Mouse (Mus musculus) v-Abl transformed pro-B cells (cell line): ENCODE data around the gene Id3.

Source experiments
- in situ Hi-C, 2 experiments: fragments of 400-800 bp; cut with MboI; formaldehyde crosslinking; loops; one replicate each; pipeline ENCODE4 v1.15.1; 2025; ENCODE audit not compliant: unreplicated experiment in 2 of 2

The Id3 gene

DNA sequence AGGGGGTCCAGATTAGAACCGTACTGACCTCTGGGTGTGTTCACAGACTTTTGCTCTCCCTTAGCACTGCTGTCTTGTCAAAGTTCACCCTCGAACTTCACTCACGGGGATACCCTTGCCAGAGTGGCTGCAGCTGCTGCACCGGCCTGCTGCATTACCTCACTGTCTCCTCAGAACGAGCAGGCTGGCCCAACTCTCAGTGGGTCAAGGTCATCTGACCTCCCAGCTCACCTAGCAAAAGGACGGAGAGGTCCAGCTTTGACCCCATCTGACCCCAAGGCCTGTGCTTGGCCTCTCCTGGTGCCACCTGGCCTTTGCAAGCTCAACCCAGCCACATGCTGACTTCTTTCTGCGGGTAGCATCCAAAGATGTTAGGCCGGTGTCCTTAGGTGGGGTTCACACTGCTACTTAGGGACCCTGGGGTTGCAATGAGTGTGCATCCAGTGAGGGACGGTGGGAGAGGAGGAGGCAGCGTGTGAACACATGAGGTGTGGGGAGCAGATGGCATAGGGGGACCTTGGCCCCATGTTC, 32.8 kb downstream of the Id3 start:
- in situ Hi-C loops, result no loop called here

DNA sequence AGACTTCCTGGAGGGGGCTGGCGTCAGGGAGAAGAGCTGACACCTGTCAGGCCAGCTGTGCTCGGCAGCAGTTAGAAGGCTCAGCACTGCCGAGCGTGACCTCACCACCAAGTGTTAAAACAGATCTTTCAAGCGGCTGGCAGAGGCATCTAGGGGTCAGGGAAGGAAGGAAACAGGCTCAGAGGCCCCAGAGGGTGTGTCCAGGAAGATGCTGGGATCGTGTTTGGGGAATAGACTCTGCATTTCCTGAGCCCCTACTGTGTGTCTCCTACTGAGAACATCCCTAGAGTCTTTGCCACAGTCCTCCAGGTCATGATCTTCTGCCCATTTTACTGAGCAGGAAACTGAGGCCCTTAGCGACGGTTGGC, 33.9 kb downstream of the Id3 start:
- in situ Hi-C loops, result no loop called here

DNA sequence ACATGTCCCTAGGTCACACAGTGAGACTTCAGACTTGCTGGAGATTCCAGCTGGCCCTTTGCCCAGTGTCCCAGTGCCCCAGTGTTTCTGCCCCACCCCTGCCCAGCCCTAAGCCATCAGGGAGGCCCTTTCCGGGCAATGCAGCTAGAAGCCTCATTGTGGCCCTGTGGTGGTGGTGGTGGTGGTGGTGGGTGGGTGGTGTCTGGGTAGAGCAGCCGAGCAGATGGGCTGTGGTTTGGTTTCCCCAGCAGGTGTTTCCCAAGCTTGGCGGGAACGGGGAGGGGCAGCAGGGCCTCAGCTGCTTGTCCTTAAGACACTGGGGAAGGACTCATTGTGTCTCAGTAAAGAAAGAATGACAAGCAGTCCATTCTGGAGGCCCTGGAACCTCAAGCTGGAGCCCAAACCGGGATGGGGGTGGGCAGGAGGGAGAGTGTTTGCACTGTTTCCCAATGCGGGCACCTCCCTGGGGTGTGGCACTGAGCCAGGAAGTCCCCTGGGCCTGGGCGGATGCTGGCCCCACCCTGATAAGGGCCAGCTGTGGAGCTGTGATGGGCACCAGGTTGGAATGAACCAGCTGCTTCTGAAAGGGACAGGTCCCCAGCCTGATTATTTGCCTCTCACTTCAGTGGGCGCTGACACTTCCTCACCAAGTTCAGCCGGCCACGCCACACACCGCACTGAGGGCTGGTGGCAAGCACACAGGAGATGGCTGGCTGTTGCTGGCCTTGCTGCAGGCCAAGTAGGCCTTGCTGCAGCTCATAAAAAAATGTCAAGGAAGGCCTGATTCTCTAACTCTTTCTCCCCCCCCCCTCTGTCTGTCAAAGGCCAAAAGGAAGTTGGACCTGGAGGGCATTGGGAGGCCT, 34.5 kb downstream of the Id3 start:
- in situ Hi-C loops, result no loop called here

GRCm38 (mm10) chr4:136178475-136178921, 35.2 kb downstream of the Id3 start:
- in situ Hi-C loops, result no loop called here

DNA sequence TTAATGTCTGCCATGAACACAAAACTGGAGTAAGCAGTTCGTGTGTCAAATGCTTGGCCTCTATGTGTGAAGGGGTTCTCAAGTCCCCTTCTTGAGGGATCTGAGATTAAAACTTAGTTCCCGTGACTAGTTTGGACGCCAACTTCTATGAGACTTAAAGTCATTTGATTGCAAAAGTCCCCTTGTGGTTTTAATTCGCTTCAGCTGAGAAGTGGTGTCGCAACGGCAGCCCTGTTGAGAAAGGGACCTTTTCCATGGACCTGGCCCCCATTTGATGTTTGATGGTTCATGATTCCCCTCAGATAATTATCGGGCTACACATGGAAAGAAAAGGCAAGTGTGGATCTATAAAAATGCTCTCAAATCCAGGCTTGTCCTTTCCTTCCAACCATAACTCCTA, 36.2 kb downstream of the Id3 start:
- in situ Hi-C loops, result no loop called here

GRCm38 (mm10) chr4:136179998-136180397, 36.7 kb downstream of the Id3 start:
- in situ Hi-C loops, result no loop called here

GRCm38 (mm10) chr4:136180408-136181330, 37.4 kb downstream of the Id3 start:
- in situ Hi-C loops, result no loop called here

DNA sequence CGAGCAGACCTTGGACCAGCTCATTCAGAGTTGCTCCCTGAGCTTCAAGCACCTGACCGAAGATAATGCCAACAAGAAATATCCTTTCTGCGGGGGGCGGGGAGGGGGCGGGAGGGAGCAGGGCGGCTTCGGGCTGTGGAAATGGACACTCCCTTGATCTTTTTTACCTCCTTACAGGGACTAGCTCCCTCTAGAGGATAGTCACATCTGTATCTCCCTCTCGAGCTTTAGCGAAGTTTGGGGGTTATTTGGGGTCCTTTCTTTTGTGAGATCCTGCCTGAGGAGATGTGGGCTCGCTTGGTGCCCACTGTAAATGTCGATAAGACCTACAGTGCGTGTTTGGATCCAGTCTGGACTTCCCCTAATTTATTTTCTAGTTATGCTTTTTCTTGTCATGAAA, 38.1 kb downstream of the Id3 start:
- in situ Hi-C loops, result no loop called here

- in situ Hi-C loops, result no loop called here
These were observed 42.1 kb downstream of the Id3 start for GRCm38 (mm10) chr4:136185375-136185774.

DNA sequence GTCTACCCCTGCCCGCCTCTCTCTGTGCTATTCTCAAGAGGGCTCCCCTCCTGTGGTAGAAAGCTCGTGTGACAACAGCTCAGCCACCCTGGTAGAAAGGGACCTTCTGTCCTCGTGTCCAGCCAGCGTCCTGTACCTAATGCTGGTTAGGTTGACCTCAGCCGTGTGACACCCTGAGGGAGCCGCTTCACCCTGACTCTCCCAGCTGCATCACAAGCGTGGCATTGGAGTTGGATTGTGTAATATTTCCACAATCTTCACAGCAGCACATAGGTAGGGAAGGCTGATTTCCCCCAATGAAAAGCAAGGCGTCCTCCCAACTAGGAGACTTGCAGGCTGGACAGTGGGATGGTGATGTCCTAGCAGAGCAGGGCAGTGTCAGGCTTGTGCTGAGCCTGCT, 43.0 kb downstream of the Id3 start:
- in situ Hi-C loops, result no loop called here

GRCm38 (mm10) chr4:136186739-136187472, 43.6 kb downstream of the Id3 start:
- in situ Hi-C loops, result no loop called here

DNA sequence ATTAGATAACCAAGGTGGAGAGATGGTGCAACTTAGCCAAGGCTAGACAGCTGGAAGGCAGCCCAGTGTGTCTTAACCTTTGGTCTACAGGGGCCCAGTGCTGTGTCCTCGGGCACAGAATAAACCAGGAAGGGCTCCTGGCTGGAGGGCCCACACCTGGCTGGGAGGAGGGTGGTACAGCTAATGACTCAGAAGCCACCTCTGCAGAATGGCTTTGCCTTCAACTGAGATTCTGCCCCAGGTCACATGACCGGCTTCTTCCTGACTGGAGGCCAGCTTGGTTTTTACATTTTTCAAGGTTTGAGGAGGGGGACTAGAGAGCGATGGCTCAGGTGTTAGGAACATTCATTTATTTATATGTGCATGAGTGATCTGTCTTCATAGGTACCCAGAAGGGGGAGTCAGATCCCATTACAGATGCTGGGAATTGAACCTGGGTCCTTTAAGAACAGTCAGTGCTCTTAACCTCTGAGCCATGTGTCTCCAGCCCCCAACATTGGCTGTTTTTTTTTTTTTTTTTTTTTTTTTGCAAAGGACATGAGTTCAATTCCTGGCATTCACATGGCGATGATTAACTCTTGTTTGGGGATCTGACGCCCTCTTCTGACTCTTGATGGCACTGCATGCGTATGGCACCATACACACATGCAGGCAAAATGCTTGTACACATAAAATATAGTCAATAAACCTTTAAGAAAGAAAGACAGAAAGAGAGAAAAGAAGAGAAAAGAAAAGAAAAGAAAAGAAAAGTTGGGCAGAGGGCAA, 45.9 kb downstream of the Id3 start:
- in situ Hi-C loops, result no loop called here

DNA sequence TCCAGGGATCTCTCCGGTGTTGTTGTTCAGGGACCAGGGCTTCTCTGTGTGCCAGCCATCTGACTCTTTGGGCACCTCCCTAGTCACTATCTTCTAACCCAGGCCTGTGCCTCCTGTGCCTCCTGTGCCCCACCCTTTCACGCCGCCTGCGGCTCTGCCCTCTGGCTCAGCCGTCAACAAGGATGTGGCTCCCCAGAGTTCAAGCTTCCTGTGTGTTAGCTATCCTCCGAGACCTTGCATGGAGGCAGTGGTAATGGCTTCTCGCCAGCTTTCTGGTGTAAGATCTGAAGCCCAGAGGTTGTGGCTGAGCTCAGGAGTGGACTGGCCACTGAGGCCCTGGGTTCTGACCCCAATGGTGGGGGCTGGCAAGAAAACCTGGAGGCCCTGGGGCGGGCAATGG, 46.6 kb downstream of the Id3 start:
- in situ Hi-C loops, result no loop called here

GRCm38 (mm10) chr4:136193571-136193970, 50.3 kb downstream of the Id3 start:
- in situ Hi-C loops, result no loop called here

GRCm38 (mm10) chr4:136195029-136195428, 51.7 kb downstream of the Id3 start:
- in situ Hi-C loops, result loop anchor here (5.0 kb wide), 1 partner anchor 33 kb away; no protein-coding TSS in a partner anchor
